Mouse (Mus musculus) stomach, embryonic 14.5 days (tissue): ENCODE data around the gene Lhfpl2. TPM values are rescaled to one million over a fixed set of nuclear protein-coding genes. Genes with fewer than 3 reads are reported as not detected.

Experiments used
- ATAC-seq: fragments of 200-750 bp; cut with Nextera tagmentation; 2 replicates; pipeline ENCODE4 v1.8.0; 2017; ENCODE audit warnings: low read depth, moderate TSS enrichment; ENCODE audit not compliant: insufficient number of reproducible peaks, insufficient read depth, low FRiP score
- H3K27ac ChIP-seq: fragments of 300-500 bp; sonication (generic); 2 replicates; pipeline ENCODE4 v1.5.1; 2014; ENCODE audit warnings: mild to moderate bottlenecking, low read length, moderate library complexity, mixed read lengths
- H3K27me3 ChIP-seq: fragments of 300-500 bp; sonication (generic); 2 replicates; pipeline ENCODE4 v1.6.1; 2014; ENCODE audit warnings: low read length, control low read depth, mixed read lengths; ENCODE audit not compliant: control insufficient read depth, insufficient read depth
- H3K36me3 ChIP-seq: fragments of 300-500 bp; sonication (generic); 2 replicates; pipeline ENCODE4 v1.6.1; 2014; ENCODE audit warnings: mild to moderate bottlenecking, control low read depth, low read length, moderate library complexity, mixed read lengths; ENCODE audit not compliant: control insufficient read depth, insufficient read depth
- H3K4me1 ChIP-seq: fragments of 300-500 bp; sonication (generic); 2 replicates; pipeline ENCODE4 v1.6.1; 2014; ENCODE audit warnings: low read length, control low read depth, mixed read lengths; ENCODE audit not compliant: control insufficient read depth, insufficient read depth
- H3K4me2 ChIP-seq: fragments of 300-500 bp; sonication (generic); replicated peaks from 2 replicates; pipeline ENCODE4 v1.6.1; 2014; ENCODE audit warnings: low read depth, low read length, control low read depth
- H3K4me3 ChIP-seq: fragments of 300-500 bp; sonication (generic); 2 replicates; pipeline ENCODE4 v1.5.1; 2014; ENCODE audit warnings: low read depth, low read length, control low read depth
- H3K9ac ChIP-seq: fragments of 300-500 bp; sonication (generic); replicated peaks from 2 replicates; pipeline ENCODE4 v1.6.1; 2014; ENCODE audit warnings: low read depth, mild to moderate bottlenecking, control low read depth, low read length, moderate library complexity, mixed read lengths
- H3K9me3 ChIP-seq: fragments of 300-500 bp; sonication (generic); 2 replicates; pipeline ENCODE4 v1.6.1; 2016; ENCODE audit warnings: low read depth, low read length, control low read depth; ENCODE audit not compliant: control insufficient read depth
- WGBS: fragments of 180-500 bp; shearing (Covaris S2); extraction: QIAGEN DNeasy Blood & Tissue Kit; methylation state at CpG from one replicate; pipeline ENCODE4 v1.1.7; 2014; 5-methylcytosine and 5-hydroxymethylcytosine counted together
- polyA plus RNA-seq: library from polyadenylated mRNA; unstranded; fragments of >200 nt; fragmentation: Nextera tagmentation; extraction: Ambion mirVana; gene quantifications from 2 replicates; pipeline ENCODE4 v1.2.1, GENCODE M21; 2014

The Lhfpl2 gene
- polyA plus RNA-seq, 1 experiment from 2014 or later = 20.8 TPM

- no peaks in the 10 kb centered on the region for H3K27me3 ChIP-seq
- no peaks in the 10 kb centered on the region for H3K9me3 ChIP-seq
- H3K36me3 ChIP-seq = no peaks in the 10 kb centered on the region
- H3K9ac ChIP-seq = no peak overlapping the region
- ATAC-seq = no peak
- H3K27ac ChIP-seq = no peak overlapping the region
- H3K4me2 ChIP-seq = no peak overlapping the region
- H3K4me1 ChIP-seq = peaks cover 3% of the 10 kb centered on the region; the same call in 1 of the 2 replicates
- no peak overlapping the region for H3K4me3 ChIP-seq
- 70% methylated on average over 5 of the region's 5 CpGs for WGBS
These were observed 91.4 kb downstream of the Lhfpl2 start for GRCm38 (mm10) chr13:94149006-94149405.

- no peak for ATAC-seq
These were observed 92.2 kb downstream of the Lhfpl2 start for GRCm38 (mm10) chr13:94149781-94150180.

GRCm38 (mm10) chr13:94151308-94151707 lies 93.7 kb downstream of the Lhfpl2 start:
- Histone ChIP-seq H3K4me1 (0 out of 2 replicates have a peak, but pooled peaks cover 2% of the 10 kb centered on the region), H3K27ac (no peak overlapping the region), H3K36me3 (no peaks in the 10 kb centered on the region), H3K9me3 (no peaks in the 10 kb centered on the region), H3K4me3 (no peak overlapping the region), H3K4me2 (no peak overlapping the region), H3K27me3 (no peaks in the 10 kb centered on the region), H3K9ac (no peak overlapping the region)
- WGBS = 65% methylated on average over 4 of the region's 4 CpGs
- no peak for ATAC-seq

More at GRCm38 (mm10) chr13:94149781-94150180, 92.2 kb downstream of the Lhfpl2 start:
- Histone ChIP-seq H3K4me1 (0 out of 2 replicates have a peak, but pooled peaks cover 2% of the 10 kb centered on the region), H3K4me2 (no peak overlapping the region), H3K27ac (no peak overlapping the region), H3K4me3 (no peak overlapping the region), H3K27me3 (no peaks in the 10 kb centered on the region), H3K9ac (no peak overlapping the region), H3K9me3 (no peaks in the 10 kb centered on the region), H3K36me3 (no peaks in the 10 kb centered on the region)
- WGBS = 90% methylated on average over 8 of the region's 8 CpGs

GRCm38 (mm10) chr13:94152836-94153235 lies 95.2 kb downstream of the Lhfpl2 start:
- H3K4me1 ChIP-seq = 0 out of 2 replicates have a peak, but pooled peaks cover 2% of the 10 kb centered on the region
- no peak overlapping the region for H3K4me3 ChIP-seq
- no peaks in the 10 kb centered on the region for H3K27me3 ChIP-seq
- WGBS = 92% methylated on average over 10 of the region's 10 CpGs
- no peaks in the 10 kb centered on the region for H3K9me3 ChIP-seq
- ATAC-seq = no peak
- no peaks in the 10 kb centered on the region for H3K36me3 ChIP-seq
- no peak overlapping the region for H3K27ac ChIP-seq
- no peak overlapping the region for H3K9ac ChIP-seq
- H3K4me2 ChIP-seq = no peak overlapping the region

GRCm38 (mm10) chr13:94153658-94154057 lies 96.1 kb downstream of the Lhfpl2 start:
- Histone ChIP-seq H3K9me3 (no peaks in the 10 kb centered on the region), H3K9ac (no peak overlapping the region), H3K36me3 (no peaks in the 10 kb centered on the region), H3K4me2 (no peak overlapping the region), H3K4me1 (0 out of 2 replicates have a peak, but pooled peaks cover 2% of the 10 kb centered on the region), H3K27me3 (no peaks in the 10 kb centered on the region), H3K27ac (no peak overlapping the region), H3K4me3 (no peak overlapping the region)
- ATAC-seq = no peak
- 88% methylated on average over 6 of the region's 6 CpGs for WGBS

GRCm38 (mm10) chr13:94154512-94155296 lies 97.1 kb downstream of the Lhfpl2 start:
- ATAC-seq = no peak
- 65% methylated on average over 15 of the region's 15 CpGs for whole genome bisulfite sequencing
- H3K4me3 ChIP-seq = no peak overlapping the region
- no peak overlapping the region for H3K27ac ChIP-seq
- no peak overlapping the region for H3K4me2 ChIP-seq
- 0 out of 2 replicates have a peak, but pooled peaks cover 2% of the 10 kb centered on the region for H3K4me1 ChIP-seq
- no peaks in the 10 kb centered on the region for H3K27me3 ChIP-seq
- H3K36me3 ChIP-seq = no peaks in the 10 kb centered on the region
- H3K9me3 ChIP-seq = no peaks in the 10 kb centered on the region
- H3K9ac ChIP-seq = no peak overlapping the region

- no peak overlapping the region for H3K27ac ChIP-seq
- H3K9ac ChIP-seq = no peak overlapping the region
- no peaks in the 10 kb centered on the region for H3K27me3 ChIP-seq
- no peak overlapping the region for H3K4me3 ChIP-seq
- no peak for ATAC-seq
- H3K4me1 ChIP-seq = 0 out of 2 replicates have a peak, but pooled peaks cover 2% of the 10 kb centered on the region
- H3K36me3 ChIP-seq = no peaks in the 10 kb centered on the region
- WGBS = 48% methylated on average over 9 of the region's 9 CpGs
- H3K4me2 ChIP-seq = no peak overlapping the region
- no peaks in the 10 kb centered on the region for H3K9me3 ChIP-seq
These were observed 98.2 kb downstream of the Lhfpl2 start for GRCm38 (mm10) chr13:94155657-94156429.

- Histone ChIP-seq H3K4me3 (no peak overlapping the region), H3K4me2 (no peak overlapping the region), H3K4me1 (0 out of 2 replicates have a peak, but pooled peaks cover 2% of the 10 kb centered on the region), H3K27me3 (no peaks in the 10 kb centered on the region), H3K27ac (no peak overlapping the region; the same call in 1 of the 2 replicates), H3K9ac (no peak overlapping the region), H3K9me3 (no peaks in the 10 kb centered on the region), H3K36me3 (no peaks in the 10 kb centered on the region)
- no peak for ATAC-seq
- 58% methylated on average over 6 of the region's 6 CpGs for WGBS
These were observed 101.4 kb downstream of the Lhfpl2 start for GRCm38 (mm10) chr13:94158864-94159477.
